Mouse (Mus musculus): ENCODE data around the gene Msi1. TPM values are rescaled to one million over a fixed set of nuclear protein-coding genes. Genes with fewer than 3 reads are reported as not detected.

The Msi1 gene
- polyA plus RNA-seq, 1 experiment from 2014 or later: 12.1 TPM

- H3K9me3 ChIP-seq (ENCODE audit: low read length): no peaks in the 10 kb centered on the region
- peaks cover 29% of the 10 kb centered on the region for H3K4me1 ChIP-seq (ENCODE audit: insufficient read depth, low read length)
- no peak overlapping the region for H3K9ac ChIP-seq (replicated peaks; ENCODE audit: low read length)
- ATAC-seq (ENCODE audit: low FRiP score, low TSS enrichment): no peak
- H3K4me2 ChIP-seq (replicated peaks; ENCODE audit: low read depth, low read length): no peak overlapping the region
- no peaks in the 10 kb centered on the region for H3K27me3 ChIP-seq (ENCODE audit: insufficient read depth, low read length)
- WGBS: 58% methylated on average over 15 of the region's 15 CpGs
- H3K36me3 ChIP-seq (ENCODE audit: insufficient read depth, low read length): peaks cover 4% of the 10 kb centered on the region; the same call in 1 of the 2 replicates
- no peak overlapping the region for H3K27ac ChIP-seq (ENCODE audit: low read length)
- H3K4me3 ChIP-seq (ENCODE audit: low read length): no peak overlapping the region
Observed at GRCm38 (mm10) chr5:115479561-115479960, 50.2 kb downstream of the Msi1 start.

GRCm38 (mm10) chr5:115480101-115480500 lies 50.7 kb downstream of the Msi1 start:
- H3K4me2 ChIP-seq (replicated peaks; ENCODE audit: low read depth, low read length): peak overlapping the region; percentile 34
- no peaks in the 10 kb centered on the region for H3K9me3 ChIP-seq (ENCODE audit: low read length)
- H3K36me3 ChIP-seq (ENCODE audit: insufficient read depth, low read length): peaks cover 4% of the 10 kb centered on the region; the same call in 1 of the 2 replicates
- H3K27ac ChIP-seq (ENCODE audit: low read length): no peak overlapping the region
- peaks cover 34% of the 10 kb centered on the region for H3K4me1 ChIP-seq (ENCODE audit: insufficient read depth, low read length)
- ATAC-seq (ENCODE audit: low FRiP score, low TSS enrichment): no peak
- WGBS: 27% methylated on average over 27 of the region's 27 CpGs
- peak overlapping the region; percentile 19 for H3K4me3 ChIP-seq (ENCODE audit: low read length)
- 0 out of 2 replicates have a peak overlapping the region, but pooled peaks have one; percentile 2 for H3K9ac ChIP-seq (replicated peaks; ENCODE audit: low read length)
- H3K27me3 ChIP-seq (ENCODE audit: insufficient read depth, low read length): no peaks in the 10 kb centered on the region

- ATAC-seq (ENCODE audit: low FRiP score, low TSS enrichment): no peak
- H3K4me2 ChIP-seq (replicated peaks; ENCODE audit: low read depth, low read length): peak overlapping the region; percentile 44
- 25% methylated on average over 38 of the region's 38 CpGs for WGBS
- H3K9ac ChIP-seq (replicated peaks; ENCODE audit: low read length): peak overlapping the region; percentile 37
- H3K36me3 ChIP-seq (ENCODE audit: insufficient read depth, low read length): peaks cover 2% of the 10 kb centered on the region; the same call in 1 of the 2 replicates
- peaks cover 30% of the 10 kb centered on the region for H3K4me1 ChIP-seq (ENCODE audit: insufficient read depth, low read length)
- H3K9me3 ChIP-seq (ENCODE audit: low read length): no peaks in the 10 kb centered on the region
- H3K4me3 ChIP-seq (ENCODE audit: low read length): peak overlapping the region; percentile 19
- H3K27ac ChIP-seq (ENCODE audit: low read length): no peak overlapping the region
- no peaks in the 10 kb centered on the region for H3K27me3 ChIP-seq (ENCODE audit: insufficient read depth, low read length)
Observed at GRCm38 (mm10) chr5:115482390-115483265, 53.2 kb downstream of the Msi1 start.

GRCm38 (mm10) chr5:115483385-115483784 lies 54.0 kb downstream of the Msi1 start:
- no peak for ATAC-seq (ENCODE audit: low FRiP score, low TSS enrichment)
- Histone ChIP-seq H3K9me3 (ENCODE audit: low read length) (no peaks in the 10 kb centered on the region), H3K27me3 (ENCODE audit: insufficient read depth, low read length) (no peaks in the 10 kb centered on the region), H3K9ac (replicated peaks; ENCODE audit: low read length) (no peak overlapping the region), H3K27ac (ENCODE audit: low read length) (no peak overlapping the region), H3K4me3 (ENCODE audit: low read length) (no peak overlapping the region), H3K4me2 (replicated peaks; ENCODE audit: low read depth, low read length) (peak overlapping the region; percentile 44), H3K4me1 (ENCODE audit: insufficient read depth, low read length) (peaks cover 31% of the 10 kb centered on the region), H3K36me3 (ENCODE audit: insufficient read depth, low read length) (no peaks in the 10 kb centered on the region)
- WGBS: 44% methylated on average over 6 of the region's 6 CpGs

- peaks cover 36% of the 10 kb centered on the region for H3K4me1 ChIP-seq (ENCODE audit: insufficient read depth, low read length)
- peak within 1 kb of the TSS; percentile 65 for H3K9ac ChIP-seq (replicated peaks; ENCODE audit: low read length)
- WGBS: 7% methylated on average over 30 of the region's 30 CpGs
- peak within 1 kb of the TSS; percentile 76 for H3K4me2 ChIP-seq (replicated peaks; ENCODE audit: low read depth, low read length)
- ATAC-seq (ENCODE audit: low FRiP score, low TSS enrichment): peak; percentile 87
- H3K4me3 ChIP-seq (ENCODE audit: low read length): peak within 1 kb of the TSS; percentile 51
- H3K27me3 ChIP-seq (ENCODE audit: insufficient read depth, low read length): no peaks in the 10 kb centered on the region
- peak within 1 kb of the TSS; percentile 72 for H3K27ac ChIP-seq (ENCODE audit: low read length)
- H3K9me3 ChIP-seq (ENCODE audit: low read length): no peaks in the 10 kb centered on the region
- H3K36me3 ChIP-seq (ENCODE audit: insufficient read depth, low read length): no peaks in the 10 kb centered on the region
Observed at GRCm38 (mm10) chr5:115483947-115484920, 54.8 kb downstream of the Msi1 start, which contains the start of gene Sirt4. Gene Sirt4, minus strand, starts transcription at chr5:115484725.

GRCm38 (mm10) chr5:115484996-115485395 lies 55.6 kb downstream of the Msi1 start:
- H3K4me1 ChIP-seq (ENCODE audit: insufficient read depth, low read length): peaks cover 38% of the 10 kb centered on the region
- H3K27ac ChIP-seq (ENCODE audit: low read length): peak overlapping the region; percentile 64; the same call in 1 of the 2 replicates

GRCm38 (mm10) chr5:115485489-115486205 lies 56.2 kb downstream of the Msi1 start:
- Histone ChIP-seq H3K9me3 (ENCODE audit: low read length) (no peaks in the 10 kb centered on the region), H3K4me1 (ENCODE audit: insufficient read depth, low read length) (peaks cover 36% of the 10 kb centered on the region), H3K27ac (ENCODE audit: low read length) (peak overlapping the region; percentile 72), H3K4me2 (replicated peaks; ENCODE audit: low read depth, low read length) (0 out of 2 replicates have a peak overlapping the region, but pooled peaks have one; percentile 4), H3K27me3 (ENCODE audit: insufficient read depth, low read length) (no peaks in the 10 kb centered on the region), H3K4me3 (ENCODE audit: low read length) (no peak overlapping the region), H3K36me3 (ENCODE audit: insufficient read depth, low read length) (no peaks in the 10 kb centered on the region), H3K9ac (replicated peaks; ENCODE audit: low read length) (no peak overlapping the region)
- 67% methylated on average over 18 of the region's 18 CpGs for WGBS
- no peak for ATAC-seq (ENCODE audit: low FRiP score, low TSS enrichment)

More at GRCm38 (mm10) chr5:115484996-115485395, 55.6 kb downstream of the Msi1 start:
- WGBS: 66% methylated on average over 5 of the region's 5 CpGs
- no peaks in the 10 kb centered on the region for H3K9me3 ChIP-seq (ENCODE audit: low read length)
- H3K9ac ChIP-seq (replicated peaks; ENCODE audit: low read length): peak overlapping the region; percentile 65
- H3K27me3 ChIP-seq (ENCODE audit: insufficient read depth, low read length): no peaks in the 10 kb centered on the region
- no peaks in the 10 kb centered on the region for H3K36me3 ChIP-seq (ENCODE audit: insufficient read depth, low read length)
- no peak for ATAC-seq (ENCODE audit: low FRiP score, low TSS enrichment)
- peak overlapping the region; percentile 76 for H3K4me2 ChIP-seq (replicated peaks; ENCODE audit: low read depth, low read length)
- H3K4me3 ChIP-seq (ENCODE audit: low read length): peak overlapping the region; percentile 51

GRCm38 (mm10) chr5:115486726-115487125 lies 57.3 kb downstream of the Msi1 start:
- ATAC-seq (ENCODE audit: low FRiP score, low TSS enrichment): no peak
- WGBS: 57% methylated on average over 4 of the region's 4 CpGs
- H3K4me1 ChIP-seq (ENCODE audit: insufficient read depth, low read length): peaks cover 47% of the 10 kb centered on the region
- H3K4me2 ChIP-seq (replicated peaks; ENCODE audit: low read depth, low read length): no peak overlapping the region
- no peak overlapping the region for H3K4me3 ChIP-seq (ENCODE audit: low read length)
- H3K27ac ChIP-seq (ENCODE audit: low read length): no peak overlapping the region
- H3K9ac ChIP-seq (replicated peaks; ENCODE audit: low read length): no peak overlapping the region
- H3K36me3 ChIP-seq (ENCODE audit: insufficient read depth, low read length): no peaks in the 10 kb centered on the region
- no peaks in the 10 kb centered on the region for H3K27me3 ChIP-seq (ENCODE audit: insufficient read depth, low read length)
- no peaks in the 10 kb centered on the region for H3K9me3 ChIP-seq (ENCODE audit: low read length)

- Histone ChIP-seq H3K9ac (replicated peaks; ENCODE audit: low read length) (no peak overlapping the region), H3K4me2 (replicated peaks; ENCODE audit: low read depth, low read length) (no peak overlapping the region), H3K27ac (ENCODE audit: low read length) (no peak overlapping the region), H3K9me3 (ENCODE audit: low read length) (no peaks in the 10 kb centered on the region), H3K4me3 (ENCODE audit: low read length) (no peak overlapping the region), H3K27me3 (ENCODE audit: insufficient read depth, low read length) (no peaks in the 10 kb centered on the region), H3K4me1 (ENCODE audit: insufficient read depth, low read length) (peaks cover 52% of the 10 kb centered on the region), H3K36me3 (ENCODE audit: insufficient read depth, low read length) (no peaks in the 10 kb centered on the region)
- WGBS: 90% methylated on average over 8 of the region's 8 CpGs
- ATAC-seq (ENCODE audit: low FRiP score, low TSS enrichment): no peak
Observed at GRCm38 (mm10) chr5:115487353-115487752, 58.0 kb downstream of the Msi1 start.
